Mouse (Mus musculus): Measurements from ENCODE around the gene 1600014C10Rik. TPM values are rescaled to one million over a fixed set of nuclear protein-coding genes. Genes with fewer than 3 reads are reported as not detected.

1600014C10Rik gene
- polyA plus RNA-seq, 1 experiment: 44.7 TPM

DNA sequence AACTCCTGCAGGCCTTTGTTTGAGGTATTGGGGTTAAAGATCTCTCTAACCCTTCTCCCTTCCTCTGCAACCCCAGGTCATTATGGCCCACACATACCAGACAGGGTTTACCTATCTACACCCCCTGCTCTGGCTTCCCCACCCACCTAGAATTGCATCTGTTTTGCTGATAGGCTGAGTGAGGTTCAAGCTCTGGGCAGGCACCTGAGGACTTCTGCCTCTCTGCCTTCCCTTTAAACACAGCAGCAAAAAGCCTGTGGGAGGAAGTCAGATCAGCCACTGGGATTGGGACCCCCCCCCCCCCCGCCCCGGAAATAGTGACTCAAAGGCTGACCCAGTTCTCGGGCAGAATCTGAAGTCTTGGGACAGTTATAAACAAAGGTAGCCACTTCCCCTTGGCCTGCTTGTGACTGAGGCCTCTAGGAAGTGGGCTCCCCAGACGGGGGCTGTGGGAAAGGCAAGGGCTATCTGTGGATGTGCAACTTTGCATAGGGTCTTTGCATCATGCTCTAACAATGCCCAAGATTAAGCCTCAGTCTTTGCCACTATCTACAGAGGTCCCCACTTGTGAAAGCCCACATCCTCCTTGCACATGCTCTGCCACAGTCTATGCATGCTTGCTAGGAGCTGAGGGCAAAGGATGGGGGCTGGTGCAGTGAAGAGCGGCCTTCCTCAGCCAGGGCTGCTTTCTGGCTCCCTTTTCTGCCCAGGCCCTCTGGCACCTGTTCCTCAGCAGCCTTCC is 31.6 kb downstream of the 1600014C10Rik start:
- no peak for DNase-seq (ENCODE audit: low read depth)

DNA sequence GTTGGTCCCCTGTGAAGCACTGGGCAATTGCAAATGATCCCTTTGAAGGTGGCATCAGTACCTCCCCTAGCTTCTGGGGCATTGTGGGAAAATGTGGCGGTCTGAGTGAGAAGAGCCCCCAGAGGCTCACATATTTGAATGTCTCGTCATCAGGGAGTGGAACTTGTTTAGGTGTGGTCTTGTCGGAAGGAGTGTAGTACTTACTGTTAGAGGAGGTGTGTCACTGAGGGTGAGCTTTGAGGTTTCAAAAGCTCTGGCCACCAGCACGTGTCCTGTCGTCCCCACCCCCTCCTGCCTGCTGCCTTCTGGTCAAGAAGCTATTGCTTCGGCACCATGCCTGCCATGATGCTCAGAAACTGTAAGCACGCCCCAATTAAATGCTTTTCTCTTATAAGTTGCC is 32.3 kb downstream of the 1600014C10Rik start:
- DNase-seq (ENCODE audit: low read depth): no peak

DNA sequence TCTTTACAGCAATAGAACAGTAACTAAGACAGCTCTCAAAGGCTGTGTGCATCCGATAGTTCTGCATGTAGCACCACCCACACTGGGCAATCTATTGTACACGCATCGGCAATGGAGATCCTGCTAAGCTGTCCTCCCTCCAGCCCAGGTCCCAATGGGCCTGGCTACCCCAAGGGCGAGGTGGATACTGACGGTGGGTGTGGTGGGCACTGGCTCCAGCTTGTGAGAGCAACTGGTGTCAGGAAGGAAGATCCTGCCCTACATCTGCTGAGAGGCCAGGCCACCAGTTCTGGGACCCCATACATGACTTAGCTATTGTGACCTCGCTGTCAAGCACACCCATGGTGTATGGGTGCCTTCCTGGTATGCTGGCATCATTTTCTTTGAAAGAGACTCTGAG is 32.7 kb downstream of the 1600014C10Rik start:
- no peak for DNase-seq (ENCODE audit: low read depth)

DNA sequence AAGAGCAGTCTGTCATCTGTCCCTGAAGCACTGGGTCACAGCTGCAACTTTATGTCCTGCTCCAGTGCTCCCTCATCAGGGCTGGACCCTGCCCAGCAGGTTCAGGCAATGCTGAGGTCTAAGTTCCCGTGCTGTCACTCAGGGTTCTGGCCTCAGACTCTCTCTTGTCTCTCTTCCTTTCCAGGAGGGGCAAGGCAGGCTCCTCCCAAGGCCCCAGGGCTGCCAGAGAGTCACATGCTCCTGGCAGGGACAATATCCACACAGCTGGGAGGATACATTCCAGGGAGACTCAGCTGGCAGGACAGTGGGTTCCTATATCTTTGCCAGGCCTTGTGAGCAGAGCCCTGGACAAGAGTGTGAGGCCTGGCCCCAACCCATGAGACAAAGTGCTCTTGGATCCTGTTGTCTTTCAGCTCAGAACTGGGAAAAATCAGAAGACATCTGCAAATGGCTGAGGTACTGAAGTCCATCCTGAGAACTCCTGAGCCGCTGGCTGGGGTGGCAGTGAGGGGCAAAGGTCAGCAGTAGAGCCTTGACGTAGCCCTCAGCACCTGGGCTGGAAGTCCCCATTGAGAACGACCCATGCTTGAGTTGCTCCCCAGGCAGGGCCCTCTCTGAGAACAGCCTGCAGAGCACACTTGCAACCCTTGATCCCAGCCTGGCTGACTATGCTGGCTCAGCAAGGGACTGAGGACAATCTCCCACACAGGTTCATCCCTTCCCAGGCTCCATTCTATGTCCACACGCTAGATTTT is 34.6 kb downstream of the 1600014C10Rik start:
- no peak for DNase-seq (ENCODE audit: low read depth)

DNA sequence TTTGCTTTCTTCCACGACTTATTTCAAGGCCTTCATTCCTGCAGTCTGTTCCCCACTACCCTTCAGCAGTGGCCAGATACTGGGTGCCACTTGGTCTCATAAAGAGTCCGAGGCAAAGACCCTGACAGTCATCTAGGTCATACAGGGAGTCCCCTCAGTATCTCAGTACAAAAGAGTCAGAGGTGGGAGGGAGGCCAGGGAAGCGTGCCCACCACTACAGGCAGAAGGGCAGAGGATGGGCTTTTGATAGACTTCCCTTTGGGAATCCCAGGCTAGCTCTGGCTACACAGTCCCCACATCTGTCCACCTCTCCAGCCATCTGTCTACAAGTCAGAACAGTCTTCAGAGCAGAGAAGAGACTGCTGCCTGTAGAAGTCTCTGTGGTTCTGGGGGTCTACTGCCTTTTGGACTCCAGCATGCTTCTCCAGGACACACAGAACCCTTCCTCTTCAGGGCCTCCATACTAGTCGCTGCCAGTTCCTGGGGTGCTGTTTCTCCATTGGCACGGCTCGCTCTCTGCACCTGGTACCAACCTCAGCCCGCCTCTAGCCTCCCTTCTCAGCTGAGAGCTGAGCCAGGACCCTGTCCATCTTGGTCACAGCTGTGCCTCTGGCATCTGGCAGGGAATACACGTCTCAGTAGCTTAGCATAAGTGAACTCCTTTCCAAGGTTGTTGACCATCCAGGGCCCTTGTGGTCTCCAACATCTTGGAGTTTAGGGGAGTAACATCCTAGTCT is 35.8 kb downstream of the 1600014C10Rik start:
- DNase-seq (ENCODE audit: low read depth): no peak

DNA sequence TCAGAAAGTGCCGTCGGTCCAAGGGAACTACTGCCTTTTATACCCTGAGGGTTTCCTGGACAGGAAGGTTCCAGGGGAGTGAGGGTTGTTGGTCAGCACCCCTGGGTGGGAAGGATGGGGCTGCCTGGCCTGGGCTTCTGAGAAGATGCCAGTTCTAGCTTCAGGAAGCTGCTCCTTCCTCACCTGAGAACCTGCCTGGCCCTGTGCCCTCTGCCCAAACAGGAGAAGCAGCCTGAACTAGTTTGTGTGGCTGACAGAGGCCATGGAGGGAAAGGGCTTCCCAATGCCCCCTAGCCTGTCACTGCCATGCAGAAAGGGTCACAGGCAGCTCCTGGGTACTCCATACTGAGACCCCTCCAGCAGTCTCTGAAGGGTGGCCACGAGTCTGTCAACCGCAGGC is 36.5 kb downstream of the 1600014C10Rik start:
- DNase-seq (ENCODE audit: low read depth): no peak

DNA sequence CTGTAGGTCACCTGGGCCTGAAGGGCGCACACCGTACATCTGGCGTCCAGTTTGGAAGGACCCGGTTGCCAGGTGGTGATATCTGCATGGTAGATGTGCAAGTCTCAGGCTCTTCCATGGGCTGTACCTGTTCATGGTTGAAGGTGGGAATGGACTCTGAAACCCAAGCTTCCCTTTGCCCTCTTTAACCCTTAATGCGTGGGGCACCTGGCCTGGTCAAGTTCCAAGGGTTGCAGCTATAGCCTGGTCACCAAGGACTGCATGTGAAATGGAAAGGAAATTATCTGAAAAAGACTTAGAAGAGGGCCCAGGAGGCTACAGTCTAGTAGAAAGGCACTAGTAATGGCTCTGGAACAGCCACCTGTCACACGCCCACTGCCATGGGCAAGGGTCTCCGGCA is 37.8 kb downstream of the 1600014C10Rik start:
- DNase-seq (ENCODE audit: low read depth): no peak

DNA sequence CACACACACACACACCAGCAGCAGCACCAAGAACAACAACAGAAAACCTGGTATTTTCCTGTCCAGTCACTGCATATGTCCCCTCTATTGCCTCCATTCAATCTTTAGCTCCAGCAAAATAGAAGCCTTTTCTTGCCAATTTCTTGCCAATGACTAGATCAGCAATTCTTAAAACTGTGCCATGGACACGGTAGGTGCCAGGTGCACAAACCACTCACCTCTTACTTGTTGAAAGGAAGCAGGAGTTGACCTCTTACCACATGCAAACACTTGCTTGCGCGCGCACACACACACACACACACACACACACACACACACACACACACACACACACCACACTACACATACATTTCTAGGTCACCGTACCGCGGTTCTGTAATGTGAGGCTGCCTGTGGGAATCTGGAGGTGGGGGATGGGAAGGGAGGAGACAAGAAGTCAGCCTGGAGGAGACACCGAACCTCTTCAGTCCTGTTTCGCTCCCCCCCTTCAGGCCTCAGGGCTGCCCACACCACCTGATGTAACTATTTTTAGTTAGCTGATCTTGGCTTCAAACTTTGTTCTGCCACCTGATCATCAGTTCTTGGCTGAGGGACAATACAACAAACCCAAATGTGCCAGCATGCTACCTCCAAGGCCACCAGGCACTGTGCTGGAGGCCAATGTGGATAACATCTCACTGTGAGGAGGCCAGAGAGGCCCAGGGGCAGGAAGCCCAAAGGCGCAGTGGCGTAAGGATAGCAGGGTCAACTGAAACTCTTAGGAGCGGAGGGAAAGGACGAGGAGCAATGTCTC is 41.8 kb downstream of the 1600014C10Rik start:
- DNase-seq (ENCODE audit: low read depth): no peak

DNA sequence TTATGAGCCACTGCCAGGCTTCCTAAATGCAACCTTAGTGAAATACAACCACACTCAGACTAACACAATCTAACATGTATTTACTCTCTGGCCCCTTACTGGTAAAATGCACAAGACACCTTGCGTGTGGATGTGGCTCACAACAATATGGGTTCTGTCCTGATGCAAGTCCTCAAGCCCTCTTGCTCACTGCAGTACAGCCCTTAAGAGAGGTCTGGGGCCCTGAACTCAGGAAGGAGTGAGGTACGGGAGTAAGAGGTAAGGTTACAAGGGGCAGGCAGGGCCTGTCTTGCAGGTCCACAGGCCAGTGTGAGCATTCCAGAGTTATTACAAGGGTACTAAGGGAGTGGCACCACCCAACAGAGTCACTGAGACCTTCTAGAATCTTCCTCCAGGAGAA is 43.2 kb downstream of the 1600014C10Rik start:
- DNase-seq (ENCODE audit: low read depth): no peak

DNA sequence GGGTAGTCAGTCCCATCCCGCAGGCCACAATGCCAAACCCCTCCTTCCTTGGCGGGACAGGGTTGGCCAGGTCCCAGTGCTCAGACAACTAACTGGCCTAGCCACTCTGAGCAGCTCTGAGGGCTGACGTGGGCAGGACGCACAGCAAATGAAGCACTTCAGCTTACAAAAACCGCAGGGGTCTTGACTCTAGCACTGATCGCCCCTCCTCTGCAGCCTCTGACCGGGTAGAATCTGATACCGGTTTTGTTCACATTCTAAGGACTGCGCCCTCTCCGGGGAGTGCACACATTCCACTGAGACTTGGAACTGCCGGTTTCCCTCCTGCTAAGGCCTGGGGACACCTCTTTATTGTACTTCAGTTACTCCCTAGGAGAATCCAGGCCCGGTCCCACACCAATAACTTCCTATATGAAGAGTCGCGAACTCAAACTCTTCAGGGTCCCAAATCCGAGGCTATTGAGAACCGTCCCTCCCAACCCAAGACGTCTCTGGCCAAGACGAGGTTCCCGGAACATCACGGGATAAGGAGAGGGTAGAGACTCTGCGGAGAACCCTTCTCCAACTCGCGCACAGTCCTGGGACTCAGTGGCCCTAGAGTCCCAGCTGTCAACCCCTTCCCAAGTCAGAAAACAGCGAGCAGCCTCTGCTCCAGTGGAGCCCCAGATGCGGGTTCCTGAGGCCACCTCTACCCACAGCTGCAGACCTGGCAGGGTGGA is 44.3 kb downstream of the 1600014C10Rik start:
- no peak for DNase-seq (ENCODE audit: low read depth)

DNA sequence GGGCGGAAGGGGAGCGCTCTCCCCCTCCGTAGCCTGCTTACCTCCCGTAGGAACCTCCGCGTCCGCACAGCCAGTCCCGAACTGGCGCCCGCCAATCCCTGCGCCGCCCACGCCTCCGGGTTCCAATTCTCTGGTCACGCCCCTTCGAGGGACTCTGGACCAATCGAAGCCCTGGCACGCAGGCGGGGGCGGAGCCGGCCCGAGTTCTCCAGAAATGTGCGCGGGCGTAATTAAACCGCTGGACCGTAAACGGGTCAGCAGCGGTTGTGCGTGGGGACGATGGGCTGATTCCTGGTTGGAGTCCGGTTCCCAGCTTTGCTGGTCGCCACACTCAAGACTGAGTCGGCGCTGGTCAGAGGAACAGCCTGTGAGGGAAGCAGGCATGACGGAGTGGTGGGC is 44.9 kb downstream of the 1600014C10Rik start, which contains the start of gene Plekhf1:
TSS of gene Plekhf1 (minus strand) at position 117 of the 399 bp plus-strand sequence.
- no peak for DNase-seq (ENCODE audit: low read depth)

DNA sequence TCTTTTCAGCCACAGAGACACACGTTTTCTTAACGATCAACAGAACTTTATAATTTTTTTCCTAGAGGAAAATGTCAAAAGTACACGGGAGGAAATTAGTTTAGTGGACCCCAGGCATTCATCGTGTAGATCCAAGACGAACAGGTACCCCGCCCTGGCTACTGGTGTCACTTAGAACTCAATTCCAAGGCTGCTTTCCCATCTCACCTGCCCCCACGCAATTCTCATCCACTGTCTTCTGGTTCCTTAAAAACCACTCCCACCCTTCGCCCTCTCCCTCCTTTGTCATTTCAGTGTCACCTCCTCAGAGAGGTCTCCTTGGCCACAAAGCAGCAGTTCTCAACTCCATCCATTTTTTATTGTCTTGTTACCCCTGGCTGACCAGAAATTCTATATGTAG is 45.3 kb downstream of the 1600014C10Rik start:
- DNase-seq (ENCODE audit: low read depth): no peak

DNA sequence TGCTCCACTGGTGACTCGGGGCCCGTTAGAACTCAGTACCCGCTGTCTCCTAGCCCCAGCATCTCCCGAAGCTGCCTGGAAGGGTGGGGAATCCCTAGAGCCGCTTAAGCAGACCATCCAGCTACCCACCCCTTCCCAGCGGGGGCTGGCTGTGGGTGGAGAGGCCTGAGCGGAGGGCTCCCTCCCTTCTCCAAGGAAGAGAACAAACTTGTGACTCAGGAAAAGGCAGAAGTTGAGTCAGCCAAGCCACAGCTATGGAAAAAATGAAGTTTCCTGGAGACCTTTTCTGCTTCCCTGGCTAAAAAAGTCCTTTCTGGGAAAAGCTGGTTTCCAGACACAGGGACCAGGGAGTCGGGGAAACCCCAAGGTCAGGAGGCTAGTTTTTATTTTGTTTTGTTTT is 47.3 kb downstream of the 1600014C10Rik start:
- DNase-seq (ENCODE audit: low read depth): no peak

DNA sequence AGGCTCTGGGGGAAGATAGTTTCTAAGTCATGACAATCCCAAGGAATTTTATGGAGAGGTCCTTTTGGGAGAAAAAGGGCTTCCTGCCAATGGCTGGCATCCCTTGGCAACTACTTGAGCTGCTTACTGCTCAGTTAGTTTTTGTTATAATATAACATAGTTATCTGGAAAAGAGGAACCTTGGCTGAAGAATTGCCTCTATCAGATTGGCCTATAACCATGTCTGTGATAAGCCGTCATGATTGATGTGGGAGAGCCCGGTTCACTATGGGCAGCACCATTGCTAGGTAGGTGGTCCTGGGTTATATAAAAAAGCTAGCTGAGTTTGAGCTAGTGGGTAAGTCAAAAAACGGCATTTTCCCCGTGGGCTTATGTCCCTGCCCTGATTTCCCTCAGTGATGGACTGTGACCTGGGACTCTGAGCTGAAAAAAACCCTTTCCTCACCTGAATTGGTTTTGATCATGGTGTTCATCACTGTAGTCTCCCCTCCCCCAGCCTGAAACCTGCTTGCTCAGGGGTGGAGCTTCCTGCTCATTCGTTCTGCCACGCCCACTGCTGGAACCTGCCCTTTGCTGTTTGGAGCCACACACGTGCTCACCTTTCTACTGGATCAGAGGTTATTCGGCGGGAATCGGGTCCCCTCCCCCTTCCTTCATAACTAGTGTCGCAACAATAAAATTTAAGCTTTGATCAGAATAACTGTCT is 53.5 kb downstream of the 1600014C10Rik start:
- DNase-seq (ENCODE audit: low read depth): no peak

DNA sequence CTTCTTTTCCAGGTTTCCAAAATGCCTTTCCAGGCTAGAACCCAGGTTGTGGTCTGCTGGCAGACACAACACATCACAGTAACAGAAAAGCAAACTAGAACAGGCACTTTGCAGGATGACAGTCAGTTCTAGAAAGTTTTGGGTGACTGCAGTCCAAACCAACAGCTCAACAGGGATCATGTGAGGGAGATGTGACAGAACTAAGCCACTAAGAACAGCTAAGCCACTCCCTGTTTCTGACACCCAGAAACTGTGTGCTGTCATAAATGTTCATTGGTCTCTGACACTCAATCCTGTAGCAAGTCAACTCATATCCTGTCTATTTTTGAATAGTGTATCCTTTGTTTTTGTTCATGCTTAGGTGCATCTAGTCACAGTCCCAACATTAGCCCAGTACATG is 54.1 kb downstream of the 1600014C10Rik start:
- DNase-seq (ENCODE audit: low read depth): no peak

DNA sequence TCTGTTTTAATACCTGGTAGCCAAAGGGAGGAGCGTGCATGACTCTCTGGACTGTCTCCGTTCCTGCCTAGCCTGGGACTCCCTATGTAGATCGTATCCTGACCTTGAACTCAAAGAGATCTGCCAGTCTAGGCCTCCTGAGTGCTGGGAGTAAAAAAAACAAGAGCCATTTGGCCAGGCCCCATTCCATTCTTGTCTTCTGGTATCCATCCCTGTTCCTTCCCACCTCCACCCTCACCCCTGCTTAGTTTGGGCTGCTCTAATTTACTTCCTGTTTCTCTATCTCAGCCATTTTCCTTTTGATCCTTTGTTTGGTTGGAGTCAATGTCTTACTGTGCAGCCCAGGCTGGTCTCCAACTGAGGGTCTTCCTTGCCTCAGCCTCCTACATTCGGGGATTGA is 59.4 kb downstream of the 1600014C10Rik start:
- no peak for DNase-seq (ENCODE audit: low read depth)

All from gonadal fat pad, adult 2 months (tissue).